Mouse (Mus musculus) myocyte (in vitro differentiated cells): ENCODE measurements around the gene Hras.

Experiments used
- MAX ChIP-seq: IDR thresholded peaks from one replicate; pipeline ENCODE4 v1.6.1; 2011; ENCODE audit warnings: low read depth, mild to moderate bottlenecking, control low read depth
- USF1 ChIP-seq: IDR thresholded peaks from one replicate; pipeline ENCODE4 v1.6.1; 2011; ENCODE audit warnings: low read depth, mild to moderate bottlenecking, control low read depth, moderate library complexity

- TF ChIP-seq MAX (no peak), USF1 (no peak)
These were observed 47.7 kb downstream of the Hras start for GRCm38 (mm10) chr7:141146043-141146595.
